Mouse (Mus musculus) C2C12 (cell line): ENCODE results near the gene Fryl.

Experiments used
- CTCF ChIP-seq: IDR thresholded peaks from one replicate; pipeline ENCODE4 v1.5.1; 2011; ENCODE audit not compliant: control insufficient read depth, insufficient read depth, insufficient read length
- FOSL1 ChIP-seq: IDR thresholded peaks from one replicate; pipeline ENCODE4 v1.8.0; 2011; ENCODE audit warnings: mild to moderate bottlenecking, low read length; ENCODE audit not compliant: poor library complexity, insufficient read depth, severe bottlenecking
- MAX ChIP-seq: IDR thresholded peaks from one replicate; pipeline ENCODE4 v1.6.1; 2011; ENCODE audit warnings: mild to moderate bottlenecking, control low read depth
- USF1 ChIP-seq: IDR thresholded peaks from one replicate; pipeline ENCODE4 v1.6.1; 2011; ENCODE audit warnings: low read depth, mild to moderate bottlenecking, control low read depth, moderate library complexity

DNA sequence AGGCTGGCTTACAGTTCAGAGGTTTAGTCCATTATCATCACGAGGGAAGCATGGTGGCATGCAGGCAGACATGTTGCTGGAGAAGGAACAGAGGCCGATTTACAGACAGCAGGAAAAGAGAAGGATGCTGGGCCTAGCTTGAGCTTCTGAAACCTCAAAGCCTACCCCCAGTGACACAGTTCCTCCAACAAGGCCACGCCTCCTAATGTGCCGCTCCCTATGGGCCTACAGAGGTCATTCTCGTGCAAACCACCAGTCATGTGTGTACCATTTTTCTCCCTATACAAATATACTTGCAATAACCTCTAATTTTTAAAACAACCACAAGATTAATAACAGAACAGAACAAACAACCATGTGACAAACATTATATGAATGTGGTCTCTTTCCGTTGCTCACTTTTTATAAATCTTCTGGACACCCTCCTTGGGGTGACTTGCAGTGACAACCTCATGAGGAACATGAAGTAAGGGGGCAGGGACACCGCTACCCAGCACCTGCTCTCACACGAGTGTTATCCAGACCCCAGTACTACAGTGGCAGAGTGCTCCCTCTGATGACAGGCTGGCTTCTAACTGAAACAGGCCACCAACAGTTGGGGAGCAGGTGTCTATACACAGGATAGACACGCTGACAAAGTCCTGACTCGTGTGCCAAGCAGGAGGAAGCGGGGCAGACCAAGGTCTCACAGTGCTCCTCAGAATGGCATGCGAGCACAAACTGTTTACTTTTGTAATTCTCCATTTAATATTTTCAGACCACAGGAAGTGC, 80.9 kb downstream of the Fryl start:
- no peak for TF ChIP-seq MAX
- no peak for TF ChIP-seq USF1
- no peak for TF ChIP-seq CTCF
- TF ChIP-seq FOSL1 = no peak
